Mouse (Mus musculus): ENCODE data around the gene Hist1h2ae.

GRCm38 (mm10) chr13:23572218-23573033 is 1.4 kb upstream of the Hist1h2ae start:
- TF ChIP-seq CTCF (IDR thresholded peaks at IDR 0.05; ENCODE audit: control insufficient read depth, insufficient read depth, low read length) (no peak), POLR2A (IDR thresholded peaks at IDR 0.05; ENCODE audit: borderline replicate concordance, control insufficient read depth, low read depth, low read length) (no peak)

Data from bone marrow, adult 2 months (tissue).